Mouse (Mus musculus): ENCODE measurements at regions not wholly inside any gene's neighbourhood (a gene's known extent, or its start where the extent isn't known, plus 50 kb on each side); places are given as distances from the start of the nearest gene placed in this dataset.
"Not testable (repeated sequence)": the region's sequence is repeated elsewhere in the genome, so short reads cannot be mapped to it uniquely, and the experiment has no call there.

GRCm38 (mm10) chr1:161614091-161614490, 119.6 kb downstream of the Tnfsf18 start:
- DNase-seq = not testable (repeated sequence)

GRCm38 (mm10) chr1:161613658-161614057, 119.2 kb downstream of the Tnfsf18 start:
- not testable (repeated sequence) for DNase-seq

GRCm38 (mm10) chr1:161607446-161607845, 113.0 kb downstream of the Tnfsf18 start:
- no peak for DNase-seq

- DNase-seq = peak in 1 of 2 experiments; percentile 6
These were observed 107.7 kb downstream of the Tnfsf18 start for GRCm38 (mm10) chr1:161602150-161602549.

GRCm38 (mm10) chr1:161601167-161601566, 106.7 kb downstream of the Tnfsf18 start:
- DNase-seq = no peak

GRCm38 (mm10) chr1:161598167-161598566, 103.7 kb downstream of the Tnfsf18 start:
- no peak for DNase-seq

- peak; percentile 11 to 13 for DNase-seq
These were observed 82.1 kb downstream of the Tnfsf18 start for GRCm38 (mm10) chr1:161576530-161576929.

GRCm38 (mm10) chr1:161575939-161576338, 81.5 kb downstream of the Tnfsf18 start:
- DNase-seq = peak; percentile 75 to 77

- DNase-seq = no peak
These were observed 80.7 kb downstream of the Tnfsf18 start for GRCm38 (mm10) chr1:161575171-161575570.

- no peak for DNase-seq
These were observed 76.3 kb downstream of the Tnfsf18 start for GRCm38 (mm10) chr1:161570762-161571161.

- peak; percentile 43 to 60 for DNase-seq
These were observed 73.4 kb downstream of the Tnfsf18 start for GRCm38 (mm10) chr1:161567826-161568225.

GRCm38 (mm10) chr1:161560368-161560767, 65.9 kb downstream of the Tnfsf18 start:
- DNase-seq = no peak

Data from cerebellum, postnatal 10 days (tissue).